In the genomic region with DNA sequence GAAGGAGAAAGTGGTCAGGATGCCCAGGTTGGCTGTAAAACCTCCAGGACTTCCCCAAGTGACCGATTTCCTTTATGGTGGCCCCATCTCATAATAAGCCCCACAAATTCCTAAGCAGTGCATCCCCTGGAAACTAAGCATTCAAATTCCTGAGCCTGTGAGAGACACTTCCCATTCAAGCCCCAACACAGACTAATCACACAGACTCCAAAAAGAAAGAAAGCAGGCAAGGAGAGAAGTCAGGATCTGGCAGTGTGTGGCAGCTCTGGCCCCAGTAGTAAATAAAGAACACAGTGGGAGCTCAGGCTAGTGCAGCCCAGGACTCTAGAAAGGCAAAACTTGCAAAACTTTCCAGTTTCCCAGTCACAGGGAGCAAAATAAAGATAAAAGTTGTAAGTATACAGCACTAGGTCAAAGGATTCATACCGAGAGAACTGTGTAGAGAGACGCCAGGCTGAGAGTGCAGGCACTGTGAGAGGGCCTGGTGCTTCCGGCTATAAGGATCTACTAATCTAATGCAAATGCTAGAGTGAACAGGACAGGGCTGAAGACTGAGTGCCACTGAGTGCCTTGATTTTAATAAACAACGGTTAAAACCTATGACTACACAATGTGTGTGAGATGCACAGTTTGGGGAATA, we compare ENCODE assay signal across 16 mouse cellular contexts. TPM values are rescaled to one million over a fixed set of nuclear protein-coding genes. Genes with fewer than 3 reads are reported as not detected.
DNase-seq lines count a peak whose midpoint lies in the region; ATAC-seq and TF ChIP-seq lines count a peak whose summit lies in the region.
"Had no signal": no experiment of that assay in that cellular context is flagged by ENCODE, and none has a peak within 500 bp of the region (broad histone marks: within the 10 kb centered on the region; RNA-seq: fewer than 3 reads in every experiment).

No protein-coding gene starts in this region.

- no peak overlapping the region for H3K4me2 ChIP-seq in neural tube, embryonic 11.5 days (ENCODE audit: low read depth)
- H3K4me2 ChIP-seq in hindbrain, embryonic 12.5 days (replicated peaks): no peak overlapping the region
- H3K4me2 ChIP-seq in midbrain, embryonic 12.5 days (replicated peaks): no peak overlapping the region
- H3K4me2 ChIP-seq: heart, embryonic 13.5 days; liver, embryonic 13.5 days had no signal

- 0 out of 2 replicates have a peak overlapping the region, but pooled peaks have one; percentile 29 for H3K27ac ChIP-seq in neural tube, embryonic 11.5 days (ENCODE audit: low read depth, low read length)
- H3K27ac ChIP-seq in hindbrain, embryonic 12.5 days: peak overlapping the region; percentile 70
- H3K27ac ChIP-seq in midbrain, embryonic 12.5 days (replicated peaks): peak overlapping the region; percentile 73
- H3K27ac ChIP-seq in thymus, adult 2 months (ENCODE audit: control insufficient read depth, insufficient read depth, low read length): no peak overlapping the region
- H3K27ac ChIP-seq: heart, embryonic 13.5 days; liver, embryonic 13.5 days; stomach, postnatal 0 days had no signal

- ATAC-seq in neural tube, embryonic 11.5 days (ENCODE audit: insufficient read depth, low FRiP score, low TSS enrichment): peak; percentile 38; the same call in 1 of the 2 replicates
- ATAC-seq in hindbrain, embryonic 12.5 days (ENCODE audit: low FRiP score): 0 out of 2 replicates have a peak, but pooled peaks have one; percentile 32
- ATAC-seq in midbrain, embryonic 12.5 days (ENCODE audit: low FRiP score, low read depth): peak; percentile 63; the same call in 1 of the 2 replicates
- ATAC-seq: Patski had no signal

- no peak overlapping the region for H3K9ac ChIP-seq in neural tube, embryonic 11.5 days (ENCODE audit: low read length)
- H3K9ac ChIP-seq in hindbrain, embryonic 12.5 days: no peak overlapping the region
- H3K9ac ChIP-seq in midbrain, embryonic 12.5 days (replicated peaks): no peak overlapping the region; the same call in 1 of the 2 replicates
- H3K9ac ChIP-seq: heart, embryonic 13.5 days; liver, embryonic 13.5 days had no signal

- no peak for TF ChIP-seq POLR2A in thymus, adult 2 months (IDR thresholded peaks at IDR 0.05; ENCODE audit: control insufficient read depth, extremely low read depth, insufficient read depth, low read length, poor library complexity)

- 52% methylated on average over 5 of the region's 5 CpGs for WGBS in neural tube, embryonic 11.5 days
- 31% methylated on average over 5 of the region's 5 CpGs for WGBS in hindbrain, embryonic 12.5 days
- 18% methylated on average over 5 of the region's 5 CpGs for WGBS in midbrain, embryonic 12.5 days
- WGBS in thymus, adult 2 months: 91% methylated on average over 5 of the region's 5 CpGs

- H3K27me3 ChIP-seq in neural tube, embryonic 11.5 days (ENCODE audit: control insufficient read depth, insufficient read depth, low read length): no peaks in the 10 kb centered on the region
- H3K27me3 ChIP-seq in hindbrain, embryonic 12.5 days: no peaks in the 10 kb centered on the region
- H3K27me3 ChIP-seq in midbrain, embryonic 12.5 days: no peaks in the 10 kb centered on the region
- H3K27me3 ChIP-seq in thymus, adult 2 months (ENCODE audit: control insufficient read depth, insufficient read depth, low read length): no peaks in the 10 kb centered on the region
- H3K27me3 ChIP-seq: heart, embryonic 13.5 days; liver, embryonic 13.5 days; Patski had no signal

- H3K9me3 ChIP-seq in neural tube, embryonic 11.5 days (ENCODE audit: control insufficient read depth, low read length): no peaks in the 10 kb centered on the region
- no peaks in the 10 kb centered on the region for H3K9me3 ChIP-seq in hindbrain, embryonic 12.5 days (replicated peaks)
- H3K9me3 ChIP-seq in midbrain, embryonic 12.5 days: no peaks in the 10 kb centered on the region
- H3K9me3 ChIP-seq: heart, embryonic 13.5 days; liver, embryonic 13.5 days had no signal

- no peak for DNase-seq in neural tube, embryonic 11.5 days (ENCODE audit: low spot score)
- DNase-seq in neural tube, embryonic 10.5 days (ENCODE audit: extremely low spot score, low spot score): no peak
- no peak for DNase-seq in thymus, adult 2 months
- no peak for DNase-seq in retina, embryonic 14.5 days (ENCODE audit: low spot score)
- no peak for DNase-seq in layer of hippocampus, adult 9-11 months
- DNase-seq: cerebellum, adult 18-20 months; kidney, adult 2 months; left cerebral cortex, postnatal 4 days; liver, embryonic 13.5 days; lung, postnatal 10 days; thymus, postnatal 25 days had no signal

- H3K4me3 ChIP-seq in neural tube, embryonic 11.5 days (ENCODE audit: low read depth, low read length): no peak overlapping the region
- no peak overlapping the region for H3K4me3 ChIP-seq in hindbrain, embryonic 12.5 days
- H3K4me3 ChIP-seq in midbrain, embryonic 12.5 days: no peak overlapping the region
- no peak overlapping the region for H3K4me3 ChIP-seq in thymus, adult 2 months (ENCODE audit: control insufficient read depth, insufficient read depth, low read length)
- H3K4me3 ChIP-seq: heart, embryonic 13.5 days; liver, embryonic 13.5 days had no signal

- no peaks in the 10 kb centered on the region for H3K36me3 ChIP-seq in neural tube, embryonic 11.5 days (ENCODE audit: control insufficient read depth, insufficient read depth, low read length)
- H3K36me3 ChIP-seq in hindbrain, embryonic 12.5 days: no peaks in the 10 kb centered on the region
- H3K36me3 ChIP-seq in midbrain, embryonic 12.5 days: no peaks in the 10 kb centered on the region
- no peaks in the 10 kb centered on the region for H3K36me3 ChIP-seq in thymus, adult 2 months (ENCODE audit: control insufficient read depth, insufficient read depth, low read length)
- H3K36me3 ChIP-seq: heart, embryonic 13.5 days; liver, embryonic 13.5 days had no signal

- H3K4me1 ChIP-seq in neural tube, embryonic 11.5 days (ENCODE audit: control insufficient read depth, insufficient read depth, low read length): no peaks in the 10 kb centered on the region
- H3K4me1 ChIP-seq in hindbrain, embryonic 12.5 days: no peaks in the 10 kb centered on the region
- H3K4me1 ChIP-seq in midbrain, embryonic 12.5 days: peaks cover 6% of the 10 kb centered on the region; the same call in 1 of the 2 replicates
- no peaks in the 10 kb centered on the region for H3K4me1 ChIP-seq in thymus, adult 2 months (replicated peaks; ENCODE audit: control insufficient read depth, insufficient read depth, low read length)
- H3K4me1 ChIP-seq: liver, embryonic 13.5 days had no signal

- TF ChIP-seq CTCF in thymus, adult 2 months (IDR thresholded peaks at IDR 0.05; ENCODE audit: borderline replicate concordance, control insufficient read depth, extremely low read depth, insufficient read depth, low read length, poor library complexity): no peak

RNA-seq across cellular contexts. Expression of a gene that starts 24.8 kb away (rescaled TPM):
- 29.1 and 31.0 TPM in 2 replicates for polyA plus RNA-seq in neural tube, embryonic 11.5 days (2014; fragmentation: Nextera tagmentation; extraction: Ambion mirVana)
- 58.4 and 63.1 TPM in 2 replicates for polyA plus RNA-seq in hindbrain, embryonic 12.5 days (2016; fragmentation: Nextera tagmentation; extraction: Ambion mirVana)
- 38.8 and 39.8 TPM in 2 replicates for polyA plus RNA-seq in midbrain, embryonic 12.5 days (2016; fragmentation: Nextera tagmentation; extraction: Ambion mirVana)
- 2.8 and 3.9 TPM in 2 replicates for polyA plus RNA-seq in thymus, adult 2 months (2012; rRNA removed)
